In genomic region chr9:62540166-62540565, GRCm38 (mm10) we compare ENCODE assay signal across 12 mouse cellular contexts. TPM values are rescaled to one million over a fixed set of nuclear protein-coding genes. Genes with fewer than 3 reads are reported as not detected.
A peak's percentile ranks its signal among the peaks of the same experiment; 100 is the strongest.
DNase-seq lines count a peak whose midpoint lies in the region; ATAC-seq lines count a peak whose summit lies in the region.
"Had no signal": no experiment of that assay in that cellular context is flagged by ENCODE, and none has a peak within 500 bp of the region (broad histone marks: within the 10 kb centered on the region; RNA-seq: fewer than 3 reads in every experiment).

No protein-coding gene starts in this region.

- ATAC-seq in midbrain, embryonic 13.5 days: no peak
- no peak for ATAC-seq in midbrain, embryonic 16.5 days
- no peak for ATAC-seq in embryonic facial prominence, embryonic 15.5 days (ENCODE audit: insufficient number of reproducible peaks, low FRiP score, low TSS enrichment, low read depth)
- ATAC-seq in hindbrain, embryonic 13.5 days (ENCODE audit: low FRiP score): no peak

- H3K4me1 ChIP-seq in midbrain, embryonic 13.5 days (replicated peaks): peaks cover 76% of the 10 kb centered on the region
- H3K4me1 ChIP-seq in midbrain, embryonic 16.5 days (ENCODE audit: control insufficient read depth, insufficient read depth, low read length): peaks cover 24% of the 10 kb centered on the region
- H3K4me1 ChIP-seq in embryonic facial prominence, embryonic 15.5 days: peaks cover 39% of the 10 kb centered on the region
- peaks cover 87% of the 10 kb centered on the region for H3K4me1 ChIP-seq in hindbrain, embryonic 13.5 days (replicated peaks)

- peaks cover 5% of the 10 kb centered on the region; the same call in 1 of the 2 replicates for H3K27me3 ChIP-seq in midbrain, embryonic 13.5 days
- H3K27me3 ChIP-seq in midbrain, embryonic 16.5 days (ENCODE audit: control insufficient read depth, insufficient read depth, low read depth, low read length): no peaks in the 10 kb centered on the region
- H3K27me3 ChIP-seq in embryonic facial prominence, embryonic 15.5 days: no peaks in the 10 kb centered on the region
- H3K27me3 ChIP-seq in hindbrain, embryonic 13.5 days: 0 out of 2 replicates have a peak, but pooled peaks cover 5% of the 10 kb centered on the region
- H3K27me3 ChIP-seq: stomach, embryonic 15.5 days had no signal

- no peak for DNase-seq in urinary bladder, postnatal 4 days (ENCODE audit: low spot score in 2 of 2)
- no peak for DNase-seq in adrenal gland, adult 2 months
- no peak for DNase-seq in layer of hippocampus, adult 9-10 months (ENCODE audit: low spot score)
- DNase-seq: lung, adult 2 months; thymus, postnatal 4 days had no signal

- no peaks in the 10 kb centered on the region for H3K9me3 ChIP-seq in midbrain, embryonic 13.5 days
- H3K9me3 ChIP-seq in midbrain, embryonic 16.5 days (replicated peaks; ENCODE audit: control insufficient read depth, low read length, poor library complexity, severe bottlenecking): no peaks in the 10 kb centered on the region
- no peaks in the 10 kb centered on the region for H3K9me3 ChIP-seq in embryonic facial prominence, embryonic 15.5 days (replicated peaks)
- no peaks in the 10 kb centered on the region for H3K9me3 ChIP-seq in hindbrain, embryonic 13.5 days
- H3K9me3 ChIP-seq: limb, embryonic 13.5 days; stomach, embryonic 15.5 days had no signal

- 80% methylated on average over 9 of the region's 9 CpGs for WGBS in midbrain, embryonic 13.5 days
- WGBS in midbrain, embryonic 16.5 days: 82% methylated on average over 9 of the region's 9 CpGs
- WGBS in embryonic facial prominence, embryonic 15.5 days: 77% methylated on average over 9 of the region's 9 CpGs
- 83% methylated on average over 9 of the region's 9 CpGs for WGBS in hindbrain, embryonic 13.5 days

- H3K4me3 ChIP-seq in midbrain, embryonic 13.5 days (replicated peaks): no peak overlapping the region
- H3K4me3 ChIP-seq in midbrain, embryonic 16.5 days (ENCODE audit: low read depth, low read length): no peak overlapping the region
- no peak overlapping the region for H3K4me3 ChIP-seq in embryonic facial prominence, embryonic 15.5 days (replicated peaks)
- H3K4me3 ChIP-seq in hindbrain, embryonic 13.5 days: no peak overlapping the region
- H3K4me3 ChIP-seq: erythroblast, embryonic 14.5 days; limb, embryonic 13.5 days; stomach, embryonic 15.5 days had no signal

- H3K36me3 ChIP-seq in midbrain, embryonic 13.5 days: no peaks in the 10 kb centered on the region
- H3K36me3 ChIP-seq in midbrain, embryonic 16.5 days (ENCODE audit: control insufficient read depth, insufficient read depth, low read length): no peaks in the 10 kb centered on the region
- no peaks in the 10 kb centered on the region for H3K36me3 ChIP-seq in embryonic facial prominence, embryonic 15.5 days
- H3K36me3 ChIP-seq in hindbrain, embryonic 13.5 days: no peaks in the 10 kb centered on the region
- H3K36me3 ChIP-seq: limb, embryonic 13.5 days; stomach, embryonic 15.5 days had no signal

- H3K4me2 ChIP-seq in midbrain, embryonic 13.5 days (replicated peaks): no peak overlapping the region
- no peak overlapping the region for H3K4me2 ChIP-seq in midbrain, embryonic 16.5 days (ENCODE audit: low read length)
- no peak overlapping the region for H3K4me2 ChIP-seq in embryonic facial prominence, embryonic 15.5 days (replicated peaks)
- H3K4me2 ChIP-seq in hindbrain, embryonic 13.5 days: no peak overlapping the region
- H3K4me2 ChIP-seq: limb, embryonic 13.5 days; stomach, embryonic 15.5 days had no signal

- no peak overlapping the region for H3K9ac ChIP-seq in midbrain, embryonic 13.5 days (replicated peaks)
- no peak overlapping the region; the same call in 1 of the 2 replicates for H3K9ac ChIP-seq in midbrain, embryonic 16.5 days (ENCODE audit: low read depth, low read length)
- no peak overlapping the region for H3K9ac ChIP-seq in embryonic facial prominence, embryonic 15.5 days
- no peak overlapping the region for H3K9ac ChIP-seq in hindbrain, embryonic 13.5 days
- H3K9ac ChIP-seq: limb, embryonic 13.5 days; stomach, embryonic 15.5 days had no signal

- H3K27ac ChIP-seq in midbrain, embryonic 13.5 days: peak overlapping the region; percentile 84
- H3K27ac ChIP-seq in midbrain, embryonic 16.5 days (ENCODE audit: low read length): no peak overlapping the region
- 0 out of 2 replicates have a peak overlapping the region, but pooled peaks have one; percentile 11 for H3K27ac ChIP-seq in embryonic facial prominence, embryonic 15.5 days (replicated peaks)
- H3K27ac ChIP-seq in hindbrain, embryonic 13.5 days: peak overlapping the region; percentile 89
- H3K27ac ChIP-seq: limb, embryonic 13.5 days had no signal

RNA-seq across cellular contexts. Expression of gene Coro2b, which starts 3.3 kb away (rescaled TPM):
- polyA plus RNA-seq in midbrain, embryonic 13.5 days (2015; fragmentation: Nextera tagmentation; extraction: Ambion mirVana): 28.4 and 34.7 TPM in 2 replicates
- 32.0 and 33.4 TPM in 2 replicates for polyA plus RNA-seq in midbrain, embryonic 16.5 days (2015; fragmentation: Nextera tagmentation; extraction: Ambion mirVana)
- 9.5 and 10.3 TPM in 2 replicates for polyA plus RNA-seq in embryonic facial prominence, embryonic 15.5 days (2015; fragmentation: Nextera tagmentation; extraction: Ambion mirVana)
- 34.3 and 39.0 TPM in 2 replicates for polyA plus RNA-seq in hindbrain, embryonic 13.5 days (2015; fragmentation: Nextera tagmentation; extraction: Ambion mirVana)
- total RNA-seq in adrenal gland, adult 2 months (2021): 10 to 100 TPM; 13.1 to 15.3 TPM
- 14.3 and 15.5 TPM in 2 replicates for polyA plus RNA-seq in adrenal gland, adult 2 months (2012; rRNA removed)
- polyA plus RNA-seq: erythroblast, embryonic 14.5 days had no signal
